Mouse (Mus musculus) kidney, postnatal 0 days (tissue): ENCODE measurements at regions not wholly inside any gene's neighbourhood (a gene's known extent, or its start where the extent isn't known, plus 50 kb on each side); places are given as distances from the start of the nearest gene placed in this dataset.

Experiments
- ATAC-seq: fragments of 200-750 bp; cut with Nextera tagmentation; replicated peaks from 2 replicates; pipeline ENCODE4 v1.8.0; 2017; ENCODE audit warnings: low read depth, moderate number of reproducible peaks, moderate TSS enrichment, moderate library complexity; ENCODE audit not compliant: low FRiP score
- DNase-seq: peaks from one replicate; pipeline ENCODE4 v3.0.0-alpha.2; 2016; ENCODE audit warnings: low spot score
- H3K27ac ChIP-seq: fragments of 300-500 bp; sonication (generic); 2 replicates; pipeline ENCODE4 v1.5.1; 2014; ENCODE audit warnings: mild to moderate bottlenecking
- H3K27me3 ChIP-seq: fragments of 300-500 bp; sonication (generic); 2 replicates; pipeline ENCODE4 v1.6.1; 2014; ENCODE audit warnings: low read length, mixed read lengths; ENCODE audit not compliant: insufficient read depth
- H3K36me3 ChIP-seq: fragments of 300-500 bp; sonication (generic); 2 replicates; pipeline ENCODE4 v1.6.1; 2014; ENCODE audit warnings: low read length, mixed read lengths; ENCODE audit not compliant: insufficient read depth
- H3K4me1 ChIP-seq: fragments of 300-500 bp; sonication (generic); replicated peaks from 2 replicates; pipeline ENCODE4 v1.6.1; 2014; ENCODE audit warnings: antibody characterized with exemption, low read length, mixed read lengths; ENCODE audit not compliant: insufficient read depth
- H3K4me2 ChIP-seq: fragments of 300-500 bp; sonication (generic); 2 replicates; pipeline ENCODE4 v1.6.1; 2014; ENCODE audit warnings: mild to moderate bottlenecking, low read length, moderate library complexity, mixed read lengths
- H3K4me3 ChIP-seq: fragments of 300-500 bp; sonication (generic); replicated peaks from 2 replicates; pipeline ENCODE4 v1.5.1; 2014; ENCODE audit warnings: low read depth, low read length
- H3K9ac ChIP-seq: fragments of 300-500 bp; sonication (generic); 2 replicates; pipeline ENCODE4 v1.6.1; 2014; ENCODE audit warnings: low read depth, low read length
- H3K9me3 ChIP-seq: fragments of 300-500 bp; sonication (generic); replicated peaks from 2 replicates; pipeline ENCODE4 v1.6.1; 2016; ENCODE audit warnings: low read length, inconsistent platforms, mixed read lengths
- CTCF ChIP-seq: IDR thresholded peaks from 2 replicates; pipeline ENCODE4 v1.5.1; 2016; ENCODE audit warnings: antibody characterized with exemption, low read depth, mild to moderate bottlenecking, moderate library complexity
- WGBS: fragments of 180-500 bp; shearing (Covaris S2); extraction: QIAGEN DNeasy Blood & Tissue Kit; methylation state at CpG from one replicate; pipeline ENCODE4 v1.1.7; 2014; 5-methylcytosine and 5-hydroxymethylcytosine counted together

DNA sequence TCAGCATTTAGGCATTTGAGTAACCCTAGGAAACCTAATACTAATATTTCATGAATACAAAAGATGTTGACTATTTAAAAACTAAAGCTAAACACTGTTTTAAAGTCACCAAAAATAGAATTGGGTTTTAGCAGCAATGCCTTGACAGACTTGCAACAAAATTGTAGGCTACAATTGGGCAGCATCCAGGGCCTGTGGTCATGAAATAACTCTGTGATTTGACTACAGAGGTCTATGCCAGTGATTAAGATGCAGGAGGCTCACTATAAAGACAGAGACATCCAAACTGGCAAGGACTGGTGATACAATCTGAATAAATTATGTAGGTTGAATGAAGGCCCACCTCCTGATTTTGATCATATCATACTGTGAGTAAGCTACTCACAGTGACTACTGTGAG lies 967.5 kb upstream of the A1bg start:
- no peak overlapping the region for H3K4me2 ChIP-seq
- ATAC-seq (no peak), DNase-seq (no peak)
- no peaks in the 10 kb centered on the region for H3K27me3 ChIP-seq
- no peak for TF ChIP-seq CTCF
- no peak overlapping the region for H3K9ac ChIP-seq
- H3K9me3 ChIP-seq = no peaks in the 10 kb centered on the region
- no peaks in the 10 kb centered on the region for H3K36me3 ChIP-seq
- H3K27ac ChIP-seq = no peak overlapping the region
- no peak overlapping the region for H3K4me3 ChIP-seq
- no peaks in the 10 kb centered on the region for H3K4me1 ChIP-seq

GRCm38 (mm10) chr15:61888569-61889326 lies 965.9 kb upstream of the A1bg start:
- no peaks in the 10 kb centered on the region for H3K27me3 ChIP-seq
- DNase-seq = peak; percentile 16
- 43% methylated on average over 10 of the region's 10 CpGs for WGBS
- H3K36me3 ChIP-seq = no peaks in the 10 kb centered on the region
- no peak for ATAC-seq
- no peaks in the 10 kb centered on the region for H3K4me1 ChIP-seq
- H3K27ac ChIP-seq = no peak overlapping the region
- no peaks in the 10 kb centered on the region for H3K9me3 ChIP-seq
- H3K4me3 ChIP-seq = no peak overlapping the region
- no peak overlapping the region for H3K9ac ChIP-seq
- no peak for TF ChIP-seq CTCF
- H3K4me2 ChIP-seq = no peak overlapping the region

- 94% methylated on average over 3 of the region's 3 CpGs for WGBS
- no peak overlapping the region for H3K27ac ChIP-seq
- ATAC-seq (no peak), DNase-seq (no peak)
- no peak overlapping the region for H3K9ac ChIP-seq
- H3K27me3 ChIP-seq = no peaks in the 10 kb centered on the region
- no peaks in the 10 kb centered on the region for H3K36me3 ChIP-seq
- no peak for TF ChIP-seq CTCF
- no peak overlapping the region for H3K4me3 ChIP-seq
- no peaks in the 10 kb centered on the region for H3K9me3 ChIP-seq
- no peak overlapping the region for H3K4me2 ChIP-seq
- H3K4me1 ChIP-seq = no peaks in the 10 kb centered on the region
These were observed 956.6 kb upstream of the A1bg start for GRCm38 (mm10) chr15:61879408-61879807.

GRCm38 (mm10) chr15:61873047-61873446 lies 950.2 kb upstream of the A1bg start:
- Histone ChIP-seq H3K9ac (no peak overlapping the region), H3K9me3 (no peaks in the 10 kb centered on the region), H3K4me1 (no peaks in the 10 kb centered on the region), H3K27ac (no peak overlapping the region), H3K4me2 (no peak overlapping the region), H3K4me3 (no peak overlapping the region), H3K36me3 (no peaks in the 10 kb centered on the region), H3K27me3 (no peaks in the 10 kb centered on the region)
- TF ChIP-seq CTCF = no peak
- ATAC-seq = no peak
- WGBS = 38% methylated on average over 2 of the region's 2 CpGs
- DNase-seq = no peak

- Histone ChIP-seq H3K4me2 (no peak overlapping the region), H3K9ac (no peak overlapping the region), H3K27ac (no peak overlapping the region), H3K4me1 (no peaks in the 10 kb centered on the region), H3K36me3 (no peaks in the 10 kb centered on the region), H3K27me3 (no peaks in the 10 kb centered on the region), H3K9me3 (no peaks in the 10 kb centered on the region), H3K4me3 (no peak overlapping the region)
- WGBS = 93% methylated on average over 6 of the region's 6 CpGs
- ATAC-seq (no peak), DNase-seq (no peak)
- TF ChIP-seq CTCF = no peak
These were observed 937.9 kb upstream of the A1bg start for GRCm38 (mm10) chr15:61860759-61861158.

- H3K4me2 ChIP-seq = no peak overlapping the region
- no peak overlapping the region for H3K27ac ChIP-seq
- ATAC-seq (no peak), DNase-seq (no peak)
- H3K9me3 ChIP-seq = no peaks in the 10 kb centered on the region
- no peaks in the 10 kb centered on the region for H3K36me3 ChIP-seq
- no peak overlapping the region for H3K9ac ChIP-seq
- H3K4me1 ChIP-seq = no peaks in the 10 kb centered on the region
- H3K4me3 ChIP-seq = no peak overlapping the region
- TF ChIP-seq CTCF = no peak
- WGBS = 54% methylated on average over 2 of the region's 2 CpGs
- H3K27me3 ChIP-seq = no peaks in the 10 kb centered on the region
These were observed 933.1 kb upstream of the A1bg start for GRCm38 (mm10) chr15:61855880-61856279.

DNA sequence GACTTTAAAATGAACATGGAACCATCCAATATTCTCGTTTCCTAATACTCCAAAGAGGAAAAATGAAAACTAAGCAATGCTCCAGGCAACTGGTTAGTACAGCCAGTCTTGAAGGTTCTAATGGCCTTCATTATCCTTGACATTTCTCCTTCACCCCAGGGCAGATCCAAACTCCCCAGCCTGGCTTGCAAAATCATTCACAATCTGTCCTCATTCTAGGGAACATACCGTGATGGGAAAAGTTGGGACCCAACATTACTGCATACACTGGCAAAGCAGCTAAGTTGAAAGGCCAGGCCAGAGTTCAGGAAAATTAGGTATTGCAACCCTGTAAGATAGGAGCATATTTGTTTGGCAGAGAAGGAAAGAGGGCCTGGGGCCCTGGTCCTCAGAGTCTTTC lies 889.9 kb upstream of the A1bg start:
- no peaks in the 10 kb centered on the region for H3K36me3 ChIP-seq
- H3K9ac ChIP-seq = no peak overlapping the region
- no peak for DNase-seq
- no peak overlapping the region for H3K4me2 ChIP-seq
- 83% methylated on average over 2 of the region's 2 CpGs for WGBS
- no peak for ATAC-seq
- H3K4me3 ChIP-seq = no peak overlapping the region
- no peaks in the 10 kb centered on the region for H3K27me3 ChIP-seq
- TF ChIP-seq CTCF = no peak
- no peak overlapping the region for H3K27ac ChIP-seq
- H3K9me3 ChIP-seq = no peaks in the 10 kb centered on the region
- no peaks in the 10 kb centered on the region for H3K4me1 ChIP-seq
